Mouse (Mus musculus) heart, adult 2 months (tissue): Measurements from ENCODE around the gene Zpbp.

Experiments used
- EP300 ChIP-seq: fragments of 200-500 bp; IDR thresholded peaks from 2 replicates; pipeline ENCODE4 v1.6.1; 2011; ENCODE audit warnings: low read depth, low read length, control low read depth; ENCODE audit not compliant: insufficient read depth
- POLR2A ChIP-seq: fragments of 200-500 bp; IDR thresholded peaks from 2 replicates; pipeline ENCODE4 v1.6.1; 2011; ENCODE audit warnings: mild to moderate bottlenecking, low read depth, low read length, control low read depth; ENCODE audit not compliant: insufficient read depth

DNA sequence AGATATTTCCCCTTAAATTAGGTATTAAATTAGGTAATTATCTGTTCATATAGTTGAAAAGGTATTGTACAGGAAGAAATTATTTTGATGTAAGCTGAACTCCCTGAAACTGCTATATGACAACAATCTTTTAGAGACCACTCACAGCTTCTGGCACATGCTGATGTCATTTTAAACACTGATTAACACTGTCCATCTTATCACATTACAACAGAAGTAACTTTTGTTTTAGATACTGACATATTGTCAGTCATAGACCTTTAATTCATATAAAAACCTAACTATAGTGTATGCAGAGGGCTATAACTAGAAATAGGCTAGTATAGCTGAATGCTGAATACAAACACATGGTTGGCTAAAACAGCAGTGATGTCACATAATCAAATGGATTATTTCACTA, 182.1 kb downstream of the Zpbp start:
- TF ChIP-seq POLR2A = no peak
- TF ChIP-seq EP300 = no peak
